Mouse (Mus musculus): ENCODE data around the gene Lbx2. TPM values are rescaled to one million over a fixed set of nuclear protein-coding genes. Genes with fewer than 3 reads are reported as not detected.

Gene Lbx2
- polyA plus RNA-seq, 1 experiment: 0.07 TPM

DNA sequence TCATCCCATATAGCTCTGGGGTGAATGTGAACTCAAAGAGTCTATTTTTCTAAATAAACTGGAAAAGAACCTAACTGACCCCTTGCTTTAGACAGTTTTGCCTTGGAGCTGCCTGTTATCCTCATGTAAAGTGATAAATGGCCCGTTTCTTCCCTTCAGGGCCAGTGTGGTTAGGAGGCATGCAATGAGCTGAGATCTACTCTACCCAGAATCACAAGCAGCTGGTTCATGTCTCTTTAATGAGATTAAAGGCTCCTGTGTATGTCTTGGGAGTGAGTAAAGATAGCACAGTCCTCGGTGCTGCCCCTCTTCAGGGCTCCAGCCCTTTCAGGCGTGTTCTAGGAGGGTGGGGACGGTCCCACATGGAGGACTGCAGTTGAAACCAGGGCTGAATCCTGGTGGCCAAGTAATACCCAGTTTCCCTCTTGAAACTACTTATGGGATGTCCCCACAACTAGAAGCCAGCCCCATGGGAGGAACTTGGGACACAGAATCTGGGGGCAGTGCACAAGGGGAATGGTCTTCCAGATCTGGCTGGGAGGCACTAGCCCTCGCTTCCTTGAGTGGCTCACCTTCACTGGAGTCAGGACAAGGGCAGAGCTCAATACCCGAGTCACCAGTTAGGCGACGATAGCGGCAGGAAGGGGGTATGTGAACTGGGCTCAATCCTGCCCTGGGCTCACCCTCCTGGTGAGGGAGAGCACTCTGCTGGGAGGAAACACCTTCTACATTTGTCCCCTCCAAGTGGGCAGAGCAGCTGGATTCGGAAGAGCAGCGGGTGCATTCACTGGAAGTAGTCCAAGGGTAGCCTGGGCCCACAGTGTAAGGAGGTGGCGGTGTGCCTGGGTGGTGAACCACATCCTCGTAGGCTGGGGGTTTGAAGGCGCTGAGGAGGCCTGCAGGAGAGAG lies 32.9 kb downstream of the Lbx2 start:
- Histone ChIP-seq H3K36me3 (ENCODE audit: control insufficient read depth, insufficient read depth) (no peaks in the 10 kb centered on the region), H3K27me3 (ENCODE audit: control insufficient read depth, insufficient read depth, insufficient read length) (no peaks in the 10 kb centered on the region), H3K4me2 (ENCODE audit: low read depth) (peak overlapping the region; percentile 100), H3ac (ENCODE audit: control insufficient read depth, insufficient read length) (no peak overlapping the region), H3K79me2 (ENCODE audit: control insufficient read depth, insufficient read depth) (peaks cover 30% of the 10 kb centered on the region), H3K4me3 (no peak overlapping the region)
- TF ChIP-seq POLR2A (IDR thresholded peaks at IDR 0.05; ENCODE audit: insufficient read length, low read depth) (peak; percentile 1), TCF3 (IDR thresholded peaks at IDR 0.05; ENCODE audit: insufficient read length, low read depth) (no peak)

DNA sequence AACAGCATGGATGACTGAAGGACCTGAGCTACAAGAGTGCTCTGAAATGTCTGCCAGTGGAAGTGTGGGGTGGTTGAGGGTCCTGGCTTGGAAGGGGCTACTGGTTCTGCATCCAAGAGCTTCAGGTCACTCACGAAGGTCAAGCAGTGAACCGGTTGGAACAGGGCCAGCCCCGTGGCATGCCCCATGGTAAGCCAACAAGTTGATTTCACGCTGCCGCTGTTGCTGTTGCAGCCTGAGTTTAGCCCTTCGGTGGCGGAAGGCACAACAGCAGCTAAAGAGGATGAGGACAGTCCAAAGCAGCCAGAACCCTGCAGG lies 33.5 kb downstream of the Lbx2 start:
- H3K4me2 ChIP-seq (ENCODE audit: low read depth): peak overlapping the region; percentile 100
- no peaks in the 10 kb centered on the region for H3K36me3 ChIP-seq (ENCODE audit: control insufficient read depth, insufficient read depth)
- H3ac ChIP-seq (ENCODE audit: control insufficient read depth, insufficient read length): no peak overlapping the region
- TF ChIP-seq MAX (IDR thresholded peaks at IDR 0.05; ENCODE audit: low read depth): no peak
- peak; percentile 9 for TF ChIP-seq POLR2A (IDR thresholded peaks at IDR 0.05; ENCODE audit: insufficient read length, low read depth)
- TF ChIP-seq POLR2AphosphoS2 (IDR thresholded peaks at IDR 0.05; ENCODE audit: insufficient read length, low read depth): peak; percentile 21
- H3K4me3 ChIP-seq: peak overlapping the region; percentile 59
- no peaks in the 10 kb centered on the region for H3K27me3 ChIP-seq (ENCODE audit: control insufficient read depth, insufficient read depth, insufficient read length)
- peaks cover 30% of the 10 kb centered on the region for H3K79me2 ChIP-seq (ENCODE audit: control insufficient read depth, insufficient read depth)

DNA sequence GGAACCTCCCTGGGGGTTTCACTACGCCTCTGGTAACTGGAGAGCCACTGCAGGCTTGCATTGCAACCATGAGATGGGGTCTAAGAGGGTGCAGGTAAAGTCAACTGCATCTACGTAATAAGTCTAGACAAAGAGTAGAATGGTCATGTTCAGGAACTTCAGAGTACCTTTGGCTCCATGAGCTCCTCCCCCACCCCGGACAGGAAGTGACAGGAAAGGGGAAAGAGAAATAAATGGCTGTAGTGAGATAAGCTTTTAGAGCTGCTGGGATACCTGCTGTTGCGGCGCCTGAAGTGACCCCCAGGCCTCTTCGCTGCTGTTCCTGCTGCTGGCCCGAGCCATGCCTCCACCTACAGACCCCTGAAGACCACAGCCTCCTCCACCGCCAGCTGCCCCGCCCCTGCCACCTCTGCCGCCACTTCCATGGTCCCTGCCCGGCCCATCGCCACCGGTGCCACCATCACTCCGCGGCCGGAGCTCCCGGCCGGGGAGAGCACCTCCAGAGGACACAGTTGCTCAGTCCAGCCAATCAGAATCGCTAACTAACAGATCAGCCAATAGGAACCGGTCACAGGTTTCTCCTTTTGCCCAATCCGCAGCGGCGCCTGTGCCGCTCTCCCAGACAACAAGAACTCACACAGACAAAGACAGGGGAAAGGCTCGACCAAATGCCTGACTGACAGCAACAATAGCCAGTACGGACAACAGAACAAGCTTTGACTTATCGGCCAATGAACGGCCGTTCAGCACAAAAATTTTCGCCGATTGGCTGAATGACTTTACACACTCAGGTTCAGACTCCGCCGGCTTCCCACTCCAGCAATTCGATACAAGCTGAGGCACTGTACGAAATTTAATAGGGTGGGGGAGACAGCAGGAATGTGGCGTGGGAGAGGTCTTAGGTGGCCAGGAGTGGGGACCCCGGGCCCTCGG lies 35.0 kb downstream of the Lbx2 start, which contains the start of gene Wbp1:
TSS of gene Wbp1 (minus strand) at position 630 of the 933 bp plus-strand sequence.
- TF ChIP-seq MYOD1 (IDR thresholded peaks at IDR 0.05; ENCODE audit: control insufficient read depth in 1 of 3, insufficient read length in 2 of 3, low read depth in 2 of 3) (peak in 1 of 3 experiments; percentile 12), POLR2AphosphoS2 (IDR thresholded peaks at IDR 0.05; ENCODE audit: insufficient read length, low read depth) (peak; percentile 97), MYOG (IDR thresholded peaks at IDR 0.05; ENCODE audit: control insufficient read depth in 1 of 3, insufficient read depth in 1 of 3, insufficient read length in 2 of 3, low read depth in 2 of 3) (peak in 1 of 3 experiments; percentile 41), CEBPB (IDR thresholded peaks at IDR 0.05; ENCODE audit: insufficient read depth, poor library complexity, severe bottlenecking) (no peak), TCF12 (IDR thresholded peaks at IDR 0.05; ENCODE audit: insufficient read depth, poor library complexity, severe bottlenecking) (no peak), POLR2A (IDR thresholded peaks at IDR 0.05; ENCODE audit: insufficient read length, low read depth) (peak; percentile 92)
- peak within 1 kb of the TSS; percentile 59 for H3K4me3 ChIP-seq
- H3K79me2 ChIP-seq (ENCODE audit: control insufficient read depth, insufficient read depth): peaks cover 25% of the 10 kb centered on the region
- no peaks in the 10 kb centered on the region for H3K36me3 ChIP-seq (ENCODE audit: control insufficient read depth, insufficient read depth)
- no peaks in the 10 kb centered on the region for H3K27me3 ChIP-seq (ENCODE audit: control insufficient read depth, insufficient read depth, insufficient read length)
- H3ac ChIP-seq (ENCODE audit: control insufficient read depth, insufficient read length): peak within 1 kb of the TSS; percentile 29
- peak within 1 kb of the TSS; percentile 100 for H3K4me2 ChIP-seq (ENCODE audit: low read depth)

DNA sequence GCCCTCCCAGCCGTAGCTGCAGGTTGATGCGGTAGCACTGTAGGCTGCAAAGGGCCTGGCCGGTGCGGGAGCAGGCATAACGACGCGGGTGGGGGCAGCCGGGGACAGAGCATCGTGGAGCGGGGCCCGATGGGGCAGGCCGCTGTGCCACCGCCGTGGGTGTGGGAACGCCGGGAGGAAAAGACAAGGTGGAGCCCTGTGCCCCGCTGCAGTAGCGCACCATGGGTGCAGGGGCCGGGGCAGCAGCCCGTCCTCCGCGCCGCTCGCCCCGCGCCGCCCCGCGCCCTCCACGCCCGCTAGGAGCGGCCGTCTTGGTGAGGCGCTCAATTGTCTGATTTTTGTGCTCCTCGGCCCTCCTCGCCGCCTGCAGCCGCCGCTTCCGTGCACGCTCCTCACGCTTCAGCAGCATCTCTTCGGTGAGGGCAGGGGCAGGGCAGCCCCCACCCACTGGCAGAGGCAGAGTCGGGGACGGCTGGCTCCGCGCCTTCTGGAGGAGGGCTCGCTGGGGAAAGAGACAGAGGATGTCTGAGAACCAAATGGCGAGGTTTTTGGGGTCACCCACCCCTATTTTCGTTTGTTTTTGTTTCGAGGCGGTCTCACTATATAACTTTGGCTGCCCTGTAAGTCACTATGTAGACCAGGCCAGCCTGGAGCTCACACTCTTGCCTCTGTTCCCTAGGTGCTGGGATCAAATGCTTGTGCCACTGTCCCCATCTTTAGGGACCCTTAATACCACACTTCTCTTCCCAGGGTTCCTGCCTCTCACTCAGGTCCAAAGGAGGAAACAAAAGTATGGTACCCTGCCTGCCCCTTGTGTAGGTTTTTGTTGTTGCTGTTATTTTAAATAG lies 35.9 kb downstream of the Lbx2 start:
- no peaks in the 10 kb centered on the region for H3K27me3 ChIP-seq (ENCODE audit: control insufficient read depth, insufficient read depth, insufficient read length)
- peak overlapping the region; percentile 85 for H3K4me2 ChIP-seq (ENCODE audit: low read depth)
- peak overlapping the region; percentile 59 for H3K4me3 ChIP-seq
- no peaks in the 10 kb centered on the region for H3K36me3 ChIP-seq (ENCODE audit: control insufficient read depth, insufficient read depth)
- H3ac ChIP-seq (ENCODE audit: control insufficient read depth, insufficient read length): peak overlapping the region; percentile 29
- H3K79me2 ChIP-seq (ENCODE audit: control insufficient read depth, insufficient read depth): peaks cover 16% of the 10 kb centered on the region
- TF ChIP-seq CEBPB (IDR thresholded peaks at IDR 0.05; ENCODE audit: insufficient read depth, poor library complexity, severe bottlenecking): no peak
- no peak for TF ChIP-seq MYOD1 (IDR thresholded peaks at IDR 0.05; ENCODE audit: control insufficient read depth in 1 of 3, insufficient read length in 2 of 3, low read depth in 2 of 3)
- no peak for TF ChIP-seq E2F4 (IDR thresholded peaks at IDR 0.05; ENCODE audit: insufficient read depth)
- TF ChIP-seq SRF (IDR thresholded peaks at IDR 0.05; ENCODE audit: control insufficient read depth, insufficient read length, low read depth): no peak
- TF ChIP-seq REST (IDR thresholded peaks at IDR 0.05; ENCODE audit: insufficient read depth, insufficient read length): no peak
- no peak for TF ChIP-seq USF1 (IDR thresholded peaks at IDR 0.05; ENCODE audit: low read depth)
- no peak for TF ChIP-seq TCF3 (IDR thresholded peaks at IDR 0.05; ENCODE audit: insufficient read length, low read depth)
- TF ChIP-seq POLR2A (IDR thresholded peaks at IDR 0.05; ENCODE audit: insufficient read length, low read depth): no peak
- no peak for TF ChIP-seq MAX (IDR thresholded peaks at IDR 0.05; ENCODE audit: low read depth)
- no peak for TF ChIP-seq TCF12 (IDR thresholded peaks at IDR 0.05; ENCODE audit: insufficient read depth, poor library complexity, severe bottlenecking)
- TF ChIP-seq POLR2AphosphoS2 (IDR thresholded peaks at IDR 0.05; ENCODE audit: insufficient read length, low read depth): no peak
- TF ChIP-seq MYOG (IDR thresholded peaks at IDR 0.05; ENCODE audit: control insufficient read depth in 1 of 3, insufficient read depth in 1 of 3, insufficient read length in 2 of 3, low read depth in 2 of 3): no peak
